Mouse (Mus musculus) hindbrain, embryonic 12.5 days (tissue): ENCODE measurements at regions not wholly inside any gene's neighbourhood (a gene's known extent, or its start where the extent isn't known, plus 50 kb on each side); places are given as distances from the start of the nearest gene placed in this dataset.

Experiments
- ATAC-seq: fragments of 200-750 bp; cut with Nextera tagmentation; 2 replicates; pipeline ENCODE4 v1.8.0; 2017; ENCODE audit warnings: moderate TSS enrichment; ENCODE audit not compliant: low FRiP score
- H3K27ac ChIP-seq: fragments of 300-500 bp; sonication (generic); 2 replicates; pipeline ENCODE4 v1.5.1; 2016; ENCODE audit warnings: mild to moderate bottlenecking
- H3K27me3 ChIP-seq: fragments of 300-500 bp; sonication (generic); 2 replicates; pipeline ENCODE4 v1.6.1; 2016; ENCODE audit warnings: mild to moderate bottlenecking
- H3K36me3 ChIP-seq: fragments of 300-500 bp; sonication (generic); 2 replicates; pipeline ENCODE4 v1.6.1; 2016; ENCODE audit warnings: mild to moderate bottlenecking
- H3K4me1 ChIP-seq: fragments of 300-500 bp; sonication (generic); 2 replicates; pipeline ENCODE4 v1.6.1; 2016
- H3K4me2 ChIP-seq: fragments of 300-500 bp; sonication (generic); replicated peaks from 2 replicates; pipeline ENCODE4 v1.6.1; 2016; ENCODE audit warnings: mild to moderate bottlenecking
- H3K4me3 ChIP-seq: fragments of 300-500 bp; sonication (generic); 2 replicates; pipeline ENCODE4 v1.5.1; 2016; ENCODE audit warnings: mild to moderate bottlenecking
- H3K9ac ChIP-seq: fragments of 300-500 bp; sonication (generic); 2 replicates; pipeline ENCODE4 v1.6.1; 2016; ENCODE audit warnings: mild to moderate bottlenecking, moderate library complexity
- H3K9me3 ChIP-seq: fragments of 300-500 bp; sonication (generic); replicated peaks from 2 replicates; pipeline ENCODE4 v1.6.1; 2016; ENCODE audit warnings: mild to moderate bottlenecking
- WGBS: fragments of 180-500 bp; shearing (Covaris S2); methylation state at CpG from one replicate; pipeline ENCODE4 v1.1.7; 2016; 5-methylcytosine and 5-hydroxymethylcytosine counted together

DNA sequence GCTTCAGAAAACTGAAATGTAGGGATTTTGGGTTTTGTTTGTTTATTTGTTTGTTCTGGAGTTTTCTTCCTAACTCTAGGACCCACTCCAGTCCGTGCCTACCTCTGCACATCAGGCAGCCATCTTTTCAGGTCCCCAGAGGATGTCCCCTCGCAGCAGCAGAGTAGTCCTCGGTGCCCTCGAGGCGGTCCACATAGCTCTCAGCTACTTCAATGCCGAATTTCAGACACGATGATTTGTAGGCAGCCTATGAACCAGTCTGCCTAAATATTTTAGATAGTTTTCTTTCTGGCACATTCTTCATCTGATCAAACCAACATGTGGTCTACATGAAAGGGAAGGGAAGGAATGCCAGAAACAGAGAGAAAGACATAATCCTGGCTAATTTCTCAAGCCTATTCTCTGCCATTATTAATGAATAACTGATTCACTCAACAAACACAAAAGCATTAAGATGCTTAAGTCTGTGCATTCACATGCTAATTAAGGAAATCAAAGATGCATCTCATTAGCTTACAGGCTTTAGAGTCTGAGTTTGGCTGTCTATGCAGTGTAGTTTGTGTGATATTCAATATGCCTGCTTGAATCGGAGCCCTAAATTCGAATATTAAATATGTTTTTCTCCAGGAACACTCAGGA, 55.2 kb upstream of the Fer start:
- Histone ChIP-seq H3K4me2 (no peak overlapping the region), H3K27me3 (no peaks in the 10 kb centered on the region), H3K9ac (no peak overlapping the region), H3K9me3 (no peaks in the 10 kb centered on the region), H3K36me3 (no peaks in the 10 kb centered on the region), H3K4me1 (peaks cover 2% of the 10 kb centered on the region; the same call in 1 of the 2 replicates), H3K27ac (no peak overlapping the region), H3K4me3 (no peak overlapping the region)
- peak; percentile 80 for ATAC-seq
- WGBS, result 39% methylated on average over 9 of the region's 9 CpGs

DNA sequence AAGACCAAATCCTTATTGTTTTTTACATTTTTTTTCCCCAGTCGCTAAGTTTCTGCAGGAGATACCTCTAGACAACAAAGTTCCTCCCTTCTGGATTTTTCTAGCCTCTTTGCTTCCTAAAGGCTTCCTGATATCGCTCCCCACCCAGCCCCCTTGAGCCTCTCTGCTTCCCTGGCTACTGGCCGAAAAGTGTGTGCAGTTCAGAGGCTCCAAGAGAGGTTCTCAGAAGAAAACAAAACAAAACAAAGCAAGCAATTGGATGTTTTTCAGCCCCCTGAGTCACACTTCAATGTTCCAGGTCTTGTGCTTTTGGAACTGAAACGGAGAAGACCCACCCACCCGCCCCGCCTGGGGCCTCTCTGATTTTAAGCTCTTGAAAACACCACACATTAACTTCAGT, 54.1 kb upstream of the Fer start:
- 40% methylated on average over 6 of the region's 6 CpGs for WGBS
- H3K27ac ChIP-seq, result no peak overlapping the region
- no peaks in the 10 kb centered on the region for H3K27me3 ChIP-seq
- no peak overlapping the region for H3K9ac ChIP-seq
- H3K4me2 ChIP-seq, result no peak overlapping the region
- no peak overlapping the region for H3K4me3 ChIP-seq
- no peaks in the 10 kb centered on the region for H3K36me3 ChIP-seq
- peaks cover 6% of the 10 kb centered on the region; the same call in 1 of the 2 replicates for H3K4me1 ChIP-seq
- no peaks in the 10 kb centered on the region for H3K9me3 ChIP-seq
- peak; percentile 38; the same call in 1 of the 2 replicates for ATAC-seq

DNA sequence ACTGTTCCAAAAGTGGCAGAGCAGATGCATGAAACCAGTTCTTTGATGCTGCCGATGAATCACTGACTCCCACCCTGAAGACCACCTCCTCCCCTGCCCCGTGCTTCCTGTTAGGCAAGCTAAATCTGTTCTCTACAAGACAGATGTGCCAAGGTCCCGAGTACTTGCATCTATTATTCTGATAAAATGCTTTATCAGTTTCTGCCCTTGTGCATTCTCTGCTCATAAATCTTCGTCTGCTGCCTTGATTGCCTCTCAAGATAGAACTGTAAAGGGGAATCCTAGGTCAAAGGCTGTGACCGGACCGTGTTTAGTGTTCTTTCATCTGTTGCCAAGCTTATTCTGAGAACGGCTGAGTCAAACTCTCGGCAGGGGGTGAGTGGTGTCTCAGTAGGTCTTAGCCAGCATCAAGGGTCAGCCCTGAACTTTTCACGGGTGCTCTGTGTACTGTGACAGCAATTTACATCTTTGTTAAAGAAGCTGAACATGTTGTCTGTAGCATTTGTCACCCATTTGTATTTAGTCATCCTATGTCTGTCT, 51.5 kb upstream of the Fer start:
- Histone ChIP-seq H3K9ac (no peak overlapping the region), H3K27ac (no peak overlapping the region), H3K4me3 (no peak overlapping the region), H3K27me3 (no peaks in the 10 kb centered on the region), H3K9me3 (no peaks in the 10 kb centered on the region), H3K4me1 (peaks cover 6% of the 10 kb centered on the region; the same call in 1 of the 2 replicates), H3K36me3 (no peaks in the 10 kb centered on the region), H3K4me2 (no peak overlapping the region)
- 36% methylated on average over 9 of the region's 9 CpGs for whole genome bisulfite sequencing
- ATAC-seq, result no peak

DNA sequence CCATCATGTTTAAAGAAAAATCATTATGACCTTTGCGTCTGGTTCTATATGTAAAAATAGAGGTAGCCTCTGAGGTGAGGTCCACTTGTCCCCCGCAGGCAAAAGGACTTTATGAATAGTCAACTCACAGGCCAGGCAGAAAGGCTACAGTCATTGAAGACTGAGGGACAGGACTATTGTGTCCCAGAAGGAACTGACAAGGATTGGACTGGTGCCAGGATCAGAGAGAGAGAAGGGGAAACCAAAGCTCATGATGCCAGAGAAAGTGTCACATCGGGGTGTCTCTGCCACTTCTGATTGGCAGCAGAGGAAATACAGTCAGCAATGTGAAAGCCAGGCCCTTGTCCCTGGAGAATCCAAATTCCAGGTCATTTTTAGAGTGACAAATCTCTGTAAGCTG, 50.3 kb upstream of the Fer start:
- Histone ChIP-seq H3K27me3 (no peaks in the 10 kb centered on the region), H3K4me1 (peaks cover 6% of the 10 kb centered on the region; the same call in 1 of the 2 replicates), H3K36me3 (no peaks in the 10 kb centered on the region), H3K9me3 (no peaks in the 10 kb centered on the region), H3K9ac (no peak overlapping the region), H3K4me2 (no peak overlapping the region), H3K27ac (no peak overlapping the region), H3K4me3 (no peak overlapping the region)
- WGBS, result 65% methylated on average over 3 of the region's 3 CpGs
- ATAC-seq, result 0 out of 2 replicates have a peak, but pooled peaks have one; percentile 15
